Mouse (Mus musculus) ES-E14 (cell line): ENCODE results near the gene Fam227b. TPM values are rescaled to one million over a fixed set of nuclear protein-coding genes. Genes with fewer than 3 reads are reported as not detected.

ENCODE experiments used
- DNase-seq: peaks from one replicate; pipeline ENCODE4 v3.0.0-alpha.2; 2013; ENCODE audit warnings: low read depth, low spot score
- H3K27ac ChIP-seq: 2 replicates; pipeline ENCODE4 v1.5.1; 2012; ENCODE audit warnings: low read depth, mild to moderate bottlenecking, low read length, moderate library complexity, mixed read lengths; ENCODE audit not compliant: poor library complexity, insufficient read depth, severe bottlenecking
- H3K36me3 ChIP-seq: 2 replicates; pipeline ENCODE4 v1.6.1; 2012; ENCODE audit warnings: mild to moderate bottlenecking, low read length, moderate library complexity, mixed read lengths; ENCODE audit not compliant: control insufficient read depth, poor library complexity, insufficient read depth, severe bottlenecking
- H3K4me1 ChIP-seq, 2 experiments: fragments of 150-350 bp in 1 of 2; sonication (generic) in 1 of 2; 2 replicates each; pipeline ENCODE4 v1.6.1; 2012; ENCODE audit warnings: low read length in 2 of 2, mild to moderate bottlenecking in 1 of 2, mixed read lengths in 1 of 2; ENCODE audit not compliant: control insufficient read depth in 2 of 2, insufficient read depth in 2 of 2, poor library complexity in 1 of 2
- H3K4me3 ChIP-seq, 2 experiments: fragments of 150-350 bp in 1 of 2; sonication (generic) in 1 of 2; 2 replicates each; pipeline ENCODE4 v1.5.1; 2012; ENCODE audit warnings: low read length in 2 of 2, low read depth in 1 of 2, mild to moderate bottlenecking in 1 of 2, mixed read lengths in 1 of 2; ENCODE audit not compliant: insufficient read depth in 1 of 2, poor library complexity in 1 of 2, severe bottlenecking in 1 of 2
- H3K9ac ChIP-seq: 2 replicates; pipeline ENCODE4 v1.6.1; 2012; ENCODE audit warnings: low read depth, mild to moderate bottlenecking, low read length, mixed read lengths; ENCODE audit not compliant: poor library complexity, insufficient read depth, severe bottlenecking
- H3K9me3 ChIP-seq: fragments of 150-350 bp; sonication (generic); 2 replicates; pipeline ENCODE4 v1.6.1; 2012; ENCODE audit warnings: low read depth, mild to moderate bottlenecking, low read length; ENCODE audit not compliant: control insufficient read depth, insufficient read depth
- CHD2 ChIP-seq: IDR thresholded peaks from 2 replicates; pipeline ENCODE4 v1.6.1; 2014; ENCODE audit warnings: mild to moderate bottlenecking, low read depth, low read length, inconsistent platforms
- HCFC1 ChIP-seq: IDR thresholded peaks from 2 replicates; pipeline ENCODE4 v1.6.1; 2012; ENCODE audit warnings: low read length, inconsistent platforms, borderline replicate concordance; ENCODE audit not compliant: insufficient read depth
- MAFK ChIP-seq: IDR thresholded peaks from 2 replicates; pipeline ENCODE4 v1.6.1; 2014; ENCODE audit warnings: mild to moderate bottlenecking, low read depth, low read length, inconsistent platforms; ENCODE audit not compliant: insufficient read depth
- ZC3H11A ChIP-seq: IDR thresholded peaks from 2 replicates; pipeline ENCODE4 v1.6.1; 2012; ENCODE audit warnings: low read depth, mild to moderate bottlenecking, inconsistent platforms, low read length, borderline replicate concordance
- ZNF384 ChIP-seq: IDR thresholded peaks from 2 replicates; pipeline ENCODE4 v1.6.1; 2012; ENCODE audit warnings: low read depth, low read length, inconsistent platforms
- in situ Hi-C, 2 experiments: fragments of 600-800 bp; cut with MboI; formaldehyde crosslinking; loops; one replicate each; pipeline ENCODE4 v1.15.1; 2025; ENCODE audit warnings: low sequenced_read_pairs in 2 of 2, inconsistent platforms in 1 of 2; ENCODE audit not compliant: unreplicated experiment in 2 of 2
- total RNA-seq: library from RNA; depleted of rRNA; stranded (reverse); fragments of 300-350 nt; gene quantifications from 2 replicates; pipeline ENCODE4 v1.2.3, GENCODE M21; 2012; rRNA removed

The Fam227b gene
- total RNA-seq, 1 experiment: not detected

DNA sequence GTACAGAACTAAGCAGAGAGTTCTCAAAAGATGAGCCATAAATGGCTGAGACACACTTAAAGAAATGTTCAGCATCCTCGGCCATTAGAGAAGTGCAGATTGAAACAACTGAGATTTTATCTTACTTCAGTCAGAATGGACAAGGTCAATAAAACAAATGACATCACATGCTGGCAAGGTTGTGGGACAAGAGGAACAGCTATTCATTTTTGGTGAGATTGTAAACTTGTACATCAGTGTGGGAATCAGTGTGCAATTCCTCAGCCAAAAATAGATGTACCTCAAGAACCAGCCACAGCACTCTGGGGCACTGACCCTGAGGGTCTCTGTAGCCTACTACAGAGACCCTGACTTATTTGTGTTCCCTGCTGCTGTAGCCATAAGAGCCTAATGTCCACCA is 208.5 kb downstream of the Fam227b start:
- in situ Hi-C loops: no loop called here
- H3K27ac ChIP-seq: no peak overlapping the region
- TF ChIP-seq MAFK (no peak), ZNF384 (no peak), ZC3H11A (no peak), CHD2 (no peak), HCFC1 (no peak)

DNA sequence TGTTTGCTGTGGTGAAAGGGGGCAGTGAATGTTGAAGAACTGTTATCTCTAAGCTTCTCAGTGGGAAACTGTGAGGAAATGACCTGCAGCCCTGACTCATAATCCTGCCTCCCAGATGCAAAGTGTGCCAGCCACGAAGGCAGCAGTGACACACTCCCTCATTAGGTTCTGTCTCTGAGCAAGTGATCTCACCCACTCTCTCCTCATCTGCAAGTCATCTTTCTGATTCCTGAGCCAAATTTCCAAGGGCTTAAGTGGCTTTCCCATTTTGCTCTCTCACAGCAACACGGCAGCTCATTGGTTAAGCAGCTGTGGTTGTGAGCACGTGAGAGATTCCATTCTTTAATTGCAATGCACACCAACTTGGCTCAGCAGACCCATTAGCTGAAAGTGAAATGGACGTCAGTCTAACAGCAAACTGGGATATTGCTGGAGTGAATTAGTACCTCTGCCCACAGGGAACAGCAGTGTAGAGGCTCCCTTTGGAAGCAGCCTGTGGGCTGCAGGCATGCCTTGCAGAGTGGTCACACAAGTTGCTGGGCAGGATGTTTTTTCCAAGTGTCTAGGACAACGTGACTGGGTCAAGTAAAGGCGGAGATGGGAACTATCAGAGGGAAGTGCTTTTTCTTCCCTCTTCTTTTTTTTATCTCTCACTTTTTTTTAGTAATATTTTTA is 210.6 kb downstream of the Fam227b start:
- DNase-seq: no peak
- TF ChIP-seq CHD2 (no peak), MAFK (no peak)
- no peaks in the 10 kb centered on the region for H3K36me3 ChIP-seq

More for the DNA sequence above, 208.5 kb downstream of the Fam227b start:
- Histone ChIP-seq H3K9me3 (no peaks in the 10 kb centered on the region), H3K36me3 (no peaks in the 10 kb centered on the region; the same call in 1 of the 2 replicates), H3K4me3 (no peak overlapping the region), H3K9ac (no peak overlapping the region), H3K4me1 (no peaks in the 10 kb centered on the region)
- DNase-seq: no peak

DNA sequence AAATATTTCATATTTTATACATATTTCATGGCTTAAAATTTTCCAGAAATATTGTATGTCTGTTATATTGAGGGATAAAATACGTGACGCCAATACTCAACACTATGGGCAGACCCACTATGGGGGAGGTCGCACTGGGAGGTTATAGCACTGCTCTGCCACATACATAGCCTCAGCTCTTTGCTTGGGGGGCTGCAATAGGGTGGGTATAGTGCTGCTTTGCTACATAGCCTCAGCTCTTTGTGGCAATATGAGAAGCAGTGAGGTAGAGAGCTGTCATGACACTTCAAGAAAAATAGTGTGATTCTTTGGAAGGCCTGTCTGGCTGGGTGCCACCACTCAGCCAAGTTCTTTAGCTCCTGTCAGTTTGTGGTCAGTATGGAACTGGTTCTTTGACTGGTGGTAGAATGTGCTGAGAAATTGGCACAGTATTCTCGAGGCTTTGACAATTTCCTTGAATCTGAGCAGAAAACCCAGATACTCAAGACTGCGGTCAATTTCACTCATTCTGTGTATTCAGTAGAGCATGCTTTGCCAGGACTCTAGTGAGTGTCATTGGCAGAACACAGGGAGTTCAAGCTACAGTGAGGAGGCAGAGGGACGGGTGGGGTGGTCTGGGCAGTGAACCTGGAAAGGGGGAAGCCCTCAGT is 212.7 kb downstream of the Fam227b start:
- in situ Hi-C loops: no loop called here
- no peak for DNase-seq
- Histone ChIP-seq H3K27ac (no peak overlapping the region), H3K36me3 (no peaks in the 10 kb centered on the region), H3K4me1 (no peaks in the 10 kb centered on the region), H3K9me3 (no peaks in the 10 kb centered on the region), H3K9ac (no peak overlapping the region), H3K4me3 (no peak overlapping the region)
- TF ChIP-seq ZNF384: no peak
- no peak for TF ChIP-seq HCFC1
- TF ChIP-seq CHD2: no peak
- no peak for TF ChIP-seq ZC3H11A
- no peak for TF ChIP-seq MAFK

More for the DNA sequence above, 210.6 kb downstream of the Fam227b start:
- Histone ChIP-seq H3K4me1 (no peaks in the 10 kb centered on the region), H3K27ac (no peak overlapping the region), H3K9me3 (no peaks in the 10 kb centered on the region), H3K4me3 (no peak overlapping the region), H3K9ac (no peak overlapping the region)
- in situ Hi-C loops: no loop called here

DNA sequence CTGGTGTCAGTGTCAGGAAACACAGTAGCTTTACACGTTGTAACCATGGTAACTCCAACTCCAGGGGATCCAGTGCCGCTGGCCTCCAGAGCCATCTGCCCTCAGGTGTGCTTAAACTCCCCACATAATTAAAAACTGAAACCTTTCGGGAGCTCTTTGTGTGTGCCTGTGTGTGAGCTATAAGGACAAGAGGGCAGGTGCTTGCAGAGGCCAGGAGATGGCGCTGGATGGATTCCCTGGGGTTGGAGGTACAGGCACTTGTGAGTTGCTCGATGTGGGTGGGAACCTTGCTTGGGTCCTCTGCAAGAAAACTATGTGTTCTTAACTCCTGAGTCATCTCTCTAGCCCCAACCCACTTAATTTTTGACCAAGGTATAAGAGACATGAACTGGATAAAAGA is 215.4 kb downstream of the Fam227b start:
- H3K36me3 ChIP-seq: no peaks in the 10 kb centered on the region; the same call in none of the 2 replicates
- peak; percentile 15 for DNase-seq
- H3K9me3 ChIP-seq: no peaks in the 10 kb centered on the region
- in situ Hi-C loops: no loop called here
- TF ChIP-seq ZNF384: no peak
- TF ChIP-seq HCFC1: no peak
- TF ChIP-seq MAFK: no peak
- TF ChIP-seq CHD2: no peak
- TF ChIP-seq ZC3H11A: peak; percentile 30; the same call in 1 of the 2 replicates
- no peak overlapping the region for H3K4me3 ChIP-seq
- H3K4me1 ChIP-seq: no peaks in the 10 kb centered on the region
- no peak overlapping the region for H3K27ac ChIP-seq
- H3K9ac ChIP-seq: no peak overlapping the region

DNA sequence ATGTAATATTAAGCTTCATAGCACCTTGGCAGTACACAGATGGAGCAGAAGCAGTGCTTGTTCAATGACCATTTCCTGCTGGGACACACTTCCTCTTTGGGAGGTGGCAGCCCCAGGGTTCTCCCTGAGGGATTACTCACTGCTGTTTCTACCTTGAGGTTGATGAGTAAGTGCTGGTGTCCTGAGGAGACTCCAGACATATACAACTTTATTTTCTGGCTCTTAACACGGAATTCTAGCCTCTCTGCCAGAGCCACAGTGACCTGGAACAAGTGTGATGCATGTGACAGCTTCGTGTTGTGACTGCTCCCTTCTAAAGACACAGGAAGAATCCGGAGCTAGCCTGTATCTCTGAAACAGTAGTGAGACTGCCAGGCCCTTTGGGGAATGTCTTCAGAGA is 217.8 kb downstream of the Fam227b start:
- no peak overlapping the region for H3K9ac ChIP-seq
- H3K4me3 ChIP-seq: no peak overlapping the region
- H3K36me3 ChIP-seq: no peaks in the 10 kb centered on the region; the same call in none of the 2 replicates
- in situ Hi-C loops: no loop called here
- no peaks in the 10 kb centered on the region for H3K9me3 ChIP-seq
- no peak for DNase-seq
- TF ChIP-seq CHD2: no peak
- no peak for TF ChIP-seq ZNF384
- TF ChIP-seq MAFK: no peak
- no peak for TF ChIP-seq HCFC1
- no peak for TF ChIP-seq ZC3H11A
- H3K4me1 ChIP-seq: no peaks in the 10 kb centered on the region
- H3K27ac ChIP-seq: no peak overlapping the region

Other genes starting within 250 kb of the Fam227b start
- gene Fgf7, start 117.3 kb downstream of the Fam227b start, total RNA-seq: 0.09 and 0.26 TPM in 2 replicates
- gene Dtwd1, start 137 bp upstream of the Fam227b start, total RNA-seq: 9.7 and 10.7 TPM in 2 replicates
- gene Gm17555, start 63.1 kb upstream of the Fam227b start, total RNA-seq: not detected in 2 replicates